Mouse (Mus musculus): Measurements from ENCODE around the gene Cdan1. TPM values are rescaled to one million over a fixed set of nuclear protein-coding genes. Genes with fewer than 3 reads are reported as not detected.
A peak's percentile ranks its signal among the peaks of the same experiment; 100 is the strongest.

The Cdan1 gene
- polyA plus RNA-seq, 1 experiment from 2014 or later = 7.8 TPM

- Histone ChIP-seq H3K36me3 (ENCODE audit: control insufficient read depth, insufficient read depth, low read length) (no peaks in the 10 kb centered on the region), H3K4me1 (ENCODE audit: control insufficient read depth, insufficient read depth, low read length) (no peaks in the 10 kb centered on the region), H3K27me3 (ENCODE audit: control insufficient read depth, insufficient read depth, low read length) (no peaks in the 10 kb centered on the region), H3K9me3 (ENCODE audit: control insufficient read depth, low read length) (no peaks in the 10 kb centered on the region), H3K9ac (replicated peaks; ENCODE audit: low read depth, low read length) (no peak overlapping the region), H3K27ac (ENCODE audit: low read depth, low read length) (no peak overlapping the region), H3K4me2 (ENCODE audit: low read depth, low read length) (no peak overlapping the region), H3K4me3 (ENCODE audit: low read depth, low read length) (no peak overlapping the region)
- WGBS = 59% methylated on average over 1 of the region's 1 CpGs
- ATAC-seq (ENCODE audit: low read depth) = no peak
Measured at GRCm38 (mm10) chr2:120826936-120827638, 22.8 kb downstream of the Cdan1 start.

- no peak overlapping the region for H3K4me2 ChIP-seq (ENCODE audit: low read depth, low read length)
- H3K36me3 ChIP-seq (ENCODE audit: control insufficient read depth, insufficient read depth, low read length) = no peaks in the 10 kb centered on the region; the same call in 1 of the 2 replicates
- no peaks in the 10 kb centered on the region for H3K9me3 ChIP-seq (ENCODE audit: control insufficient read depth, low read length)
- no peaks in the 10 kb centered on the region for H3K27me3 ChIP-seq (ENCODE audit: control insufficient read depth, insufficient read depth, low read length)
- no peak overlapping the region for H3K27ac ChIP-seq (ENCODE audit: low read depth, low read length)
- WGBS = 95% methylated on average over 2 of the region's 2 CpGs
- no peak overlapping the region for H3K4me3 ChIP-seq (ENCODE audit: low read depth, low read length)
- H3K9ac ChIP-seq (replicated peaks; ENCODE audit: low read depth, low read length) = no peak overlapping the region
- no peak for ATAC-seq (ENCODE audit: low read depth)
- no peaks in the 10 kb centered on the region for H3K4me1 ChIP-seq (ENCODE audit: control insufficient read depth, insufficient read depth, low read length)
Measured at GRCm38 (mm10) chr2:120770265-120770935, 79.5 kb downstream of the Cdan1 start.

DNA sequence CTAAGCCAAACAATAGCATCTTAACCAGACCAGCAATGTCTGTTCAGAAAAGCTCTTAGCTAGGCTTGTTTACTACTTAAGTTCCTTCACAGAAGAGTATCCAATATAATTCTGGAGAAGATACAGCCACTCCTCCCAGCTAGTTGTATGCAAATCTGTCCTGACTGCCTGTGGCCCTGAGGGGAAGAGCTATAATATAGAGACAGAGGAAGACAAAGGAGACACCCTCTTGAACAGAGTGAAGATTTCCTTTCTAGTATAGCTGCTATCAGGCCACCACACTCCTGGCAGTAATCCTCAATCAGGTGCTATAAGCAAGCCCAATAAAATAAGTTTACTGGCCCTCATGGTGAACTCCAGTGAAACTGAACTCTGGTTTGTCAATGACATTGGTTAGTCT lies 88.0 kb downstream of the Cdan1 start:
- no peak for ATAC-seq (ENCODE audit: low read depth)
- no peaks in the 10 kb centered on the region for H3K4me1 ChIP-seq (ENCODE audit: control insufficient read depth, insufficient read depth, low read length)

DNA sequence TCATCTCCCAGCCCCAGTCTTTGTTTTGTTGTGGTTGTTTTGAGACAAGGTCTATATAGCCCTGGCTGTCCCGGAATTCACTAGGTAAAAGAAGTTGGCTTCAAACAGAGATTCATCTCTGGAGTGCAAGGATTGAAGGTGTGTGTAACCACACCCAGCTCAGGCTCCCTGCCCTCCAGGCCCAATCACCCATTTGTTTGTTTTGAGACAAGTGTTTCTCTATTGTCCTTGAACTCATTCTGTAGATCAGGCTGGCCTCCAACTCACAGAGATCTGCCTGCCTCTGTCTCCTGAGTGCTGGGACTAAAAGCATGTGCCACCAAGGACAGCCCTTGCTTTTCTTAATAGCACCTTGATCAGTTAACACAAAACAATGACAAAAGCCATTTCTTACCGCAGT lies 101.9 kb downstream of the Cdan1 start:
- H3K9ac ChIP-seq (replicated peaks; ENCODE audit: low read depth, low read length) = no peak overlapping the region
- H3K4me3 ChIP-seq (ENCODE audit: low read depth, low read length) = no peak overlapping the region

More for the DNA sequence above, 88.0 kb downstream of the Cdan1 start:
- H3K27ac ChIP-seq (ENCODE audit: low read depth, low read length) = no peak overlapping the region
- no peak overlapping the region for H3K9ac ChIP-seq (replicated peaks; ENCODE audit: low read depth, low read length)
- peaks cover 13% of the 10 kb centered on the region for H3K36me3 ChIP-seq (ENCODE audit: control insufficient read depth, insufficient read depth, low read length)
- H3K4me3 ChIP-seq (ENCODE audit: low read depth, low read length) = no peak overlapping the region
- no peaks in the 10 kb centered on the region for H3K27me3 ChIP-seq (ENCODE audit: control insufficient read depth, insufficient read depth, low read length)
- no peaks in the 10 kb centered on the region for H3K9me3 ChIP-seq (ENCODE audit: control insufficient read depth, low read length)
- H3K4me2 ChIP-seq (ENCODE audit: low read depth, low read length) = no peak overlapping the region

DNA sequence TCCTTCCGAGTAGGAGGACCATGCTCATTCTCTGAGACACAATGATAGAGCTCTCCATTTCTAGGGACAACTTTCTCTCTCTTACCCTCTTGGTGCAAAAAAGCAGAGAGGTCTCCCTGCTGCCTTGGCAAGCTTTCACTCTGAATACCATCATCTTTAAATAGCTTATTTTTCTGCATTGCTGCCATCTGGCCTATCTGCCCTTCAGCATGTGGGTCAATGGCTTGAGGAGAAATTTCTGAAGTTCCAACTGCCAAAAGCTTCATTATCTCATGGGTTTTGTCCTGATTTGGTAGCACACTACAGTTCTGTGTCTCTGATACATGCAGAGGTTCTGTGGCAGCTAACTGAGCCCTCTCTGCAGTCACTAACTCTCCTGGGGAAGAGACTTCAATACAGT lies 104.4 kb downstream of the Cdan1 start:
- no peak for ATAC-seq (ENCODE audit: low read depth)
- H3K27me3 ChIP-seq (ENCODE audit: control insufficient read depth, insufficient read depth, low read length) = no peaks in the 10 kb centered on the region
- no peak overlapping the region for H3K9ac ChIP-seq (replicated peaks; ENCODE audit: low read depth, low read length)
- H3K4me2 ChIP-seq (ENCODE audit: low read depth, low read length) = no peak overlapping the region
- WGBS = 92% methylated on average over 1 of the region's 1 CpGs
- H3K36me3 ChIP-seq (ENCODE audit: control insufficient read depth, insufficient read depth, low read length) = peaks cover 38% of the 10 kb centered on the region
- no peaks in the 10 kb centered on the region for H3K9me3 ChIP-seq (ENCODE audit: control insufficient read depth, low read length)
- no peak overlapping the region for H3K27ac ChIP-seq (ENCODE audit: low read depth, low read length)
- no peak overlapping the region for H3K4me3 ChIP-seq (ENCODE audit: low read depth, low read length)
- H3K4me1 ChIP-seq (ENCODE audit: control insufficient read depth, insufficient read depth, low read length) = no peaks in the 10 kb centered on the region

More for the DNA sequence above, 101.9 kb downstream of the Cdan1 start:
- WGBS = 92% methylated on average over 2 of the region's 2 CpGs
- Histone ChIP-seq H3K4me2 (ENCODE audit: low read depth, low read length) (no peak overlapping the region), H3K27me3 (ENCODE audit: control insufficient read depth, insufficient read depth, low read length) (no peaks in the 10 kb centered on the region), H3K4me1 (ENCODE audit: control insufficient read depth, insufficient read depth, low read length) (no peaks in the 10 kb centered on the region), H3K36me3 (ENCODE audit: control insufficient read depth, insufficient read depth, low read length) (peaks cover 30% of the 10 kb centered on the region), H3K9me3 (ENCODE audit: control insufficient read depth, low read length) (no peaks in the 10 kb centered on the region), H3K27ac (ENCODE audit: low read depth, low read length) (no peak overlapping the region)
- ATAC-seq (ENCODE audit: low read depth) = no peak

- 36% methylated on average over 7 of the region's 7 CpGs for WGBS
- ATAC-seq (ENCODE audit: low read depth) = peak; percentile 7; the same call in 1 of the 2 replicates
- H3K9me3 ChIP-seq (ENCODE audit: control insufficient read depth, low read length) = no peaks in the 10 kb centered on the region
Measured at GRCm38 (mm10) chr2:120731877-120732530, 117.9 kb downstream of the Cdan1 start.

DNA sequence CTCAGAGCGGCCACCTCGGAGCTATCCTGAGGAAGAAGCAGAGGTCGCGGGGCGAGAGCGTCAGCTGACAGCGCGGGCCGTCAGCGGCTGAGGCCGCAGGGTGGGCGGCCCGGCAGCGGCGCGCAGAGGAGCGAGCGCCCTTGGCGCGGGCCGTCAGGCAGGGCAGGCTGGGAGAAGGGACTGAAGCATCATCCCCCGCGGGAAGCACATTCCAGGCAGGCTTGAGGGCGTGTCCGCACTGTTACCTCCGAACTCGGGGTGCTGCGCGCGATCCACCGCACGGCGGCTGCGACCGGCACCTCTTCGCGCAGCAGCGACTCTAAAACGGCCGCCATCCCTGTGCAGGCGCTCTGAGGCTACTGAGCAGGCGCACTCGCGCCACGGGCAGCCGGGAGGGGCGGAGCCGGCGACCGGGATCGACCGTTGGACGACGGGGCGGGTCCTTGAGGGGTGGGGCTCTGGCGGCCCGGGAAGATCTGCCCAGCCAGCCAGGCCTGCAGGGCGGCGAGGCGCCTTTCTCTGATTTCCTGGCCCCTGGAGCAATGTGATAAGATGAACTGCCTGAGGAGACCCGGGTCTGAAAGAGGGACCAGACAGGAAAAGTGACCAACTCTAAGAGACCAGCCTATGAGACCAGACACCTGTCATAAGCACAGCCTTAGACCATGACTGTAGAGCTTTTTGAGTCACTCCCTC lies 118.6 kb downstream of the Cdan1 start:
- ATAC-seq (ENCODE audit: low read depth) = peak; percentile 99
- peak overlapping the region; percentile 93 for H3K4me3 ChIP-seq (ENCODE audit: low read depth, low read length)
- peaks cover 21% of the 10 kb centered on the region for H3K36me3 ChIP-seq (ENCODE audit: control insufficient read depth, insufficient read depth, low read length)
- H3K27me3 ChIP-seq (ENCODE audit: control insufficient read depth, insufficient read depth, low read length) = no peaks in the 10 kb centered on the region
- peaks cover 25% of the 10 kb centered on the region for H3K4me1 ChIP-seq (ENCODE audit: control insufficient read depth, insufficient read depth, low read length)
- no peaks in the 10 kb centered on the region for H3K9me3 ChIP-seq (ENCODE audit: control insufficient read depth, low read length)
- peak overlapping the region; percentile 99 for H3K4me2 ChIP-seq (ENCODE audit: low read depth, low read length)
- H3K9ac ChIP-seq (replicated peaks; ENCODE audit: low read depth, low read length) = peak overlapping the region; percentile 86
- H3K27ac ChIP-seq (ENCODE audit: low read depth, low read length) = peak overlapping the region; percentile 84
- under 1% methylated on average over 55 of the region's 61 CpGs for WGBS

More at GRCm38 (mm10) chr2:120731877-120732530, 117.9 kb downstream of the Cdan1 start:
- H3K4me2 ChIP-seq (ENCODE audit: low read depth, low read length) = peak overlapping the region; percentile 99
- H3K27me3 ChIP-seq (ENCODE audit: control insufficient read depth, insufficient read depth, low read length) = no peaks in the 10 kb centered on the region
- peaks cover 25% of the 10 kb centered on the region for H3K4me1 ChIP-seq (ENCODE audit: control insufficient read depth, insufficient read depth, low read length)
- H3K36me3 ChIP-seq (ENCODE audit: control insufficient read depth, insufficient read depth, low read length) = peaks cover 16% of the 10 kb centered on the region
- H3K9ac ChIP-seq (replicated peaks; ENCODE audit: low read depth, low read length) = no peak overlapping the region; the same call in 1 of the 2 replicates
- H3K4me3 ChIP-seq (ENCODE audit: low read depth, low read length) = peak overlapping the region; percentile 93
- H3K27ac ChIP-seq (ENCODE audit: low read depth, low read length) = peak overlapping the region; percentile 84; the same call in 1 of the 2 replicates

DNA sequence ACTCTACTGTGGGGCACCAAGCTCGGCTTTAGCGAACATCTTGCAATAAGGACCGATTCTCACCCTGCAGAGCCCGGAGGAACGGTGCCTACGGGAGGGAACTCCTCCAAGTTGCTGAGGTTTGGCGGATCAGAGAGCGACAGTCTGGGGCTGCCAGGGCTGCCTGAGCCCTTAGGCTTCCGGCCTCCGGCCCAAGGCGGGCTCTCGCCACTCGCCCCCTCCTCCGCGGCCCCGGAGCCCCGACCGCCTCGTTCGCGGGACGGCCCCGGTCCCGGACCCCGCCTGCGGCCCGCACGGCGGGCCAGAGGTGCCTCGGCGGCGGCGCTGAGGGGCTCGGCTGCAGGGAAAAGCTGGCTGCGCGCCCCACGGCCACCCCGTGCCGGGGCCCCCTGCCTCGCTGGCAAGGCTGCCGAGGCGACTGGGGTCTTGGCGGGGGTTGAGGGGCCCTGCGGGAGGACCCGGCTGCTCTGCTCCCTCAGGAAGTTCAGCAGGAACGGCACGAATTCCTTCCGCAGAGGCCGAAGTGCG lies 119.2 kb downstream of the Cdan1 start:
- Histone ChIP-seq H3K9me3 (ENCODE audit: control insufficient read depth, low read length) (no peaks in the 10 kb centered on the region), H3K4me2 (ENCODE audit: low read depth, low read length) (peak overlapping the region; percentile 99), H3K27ac (ENCODE audit: low read depth, low read length) (peak overlapping the region; percentile 84), H3K4me3 (ENCODE audit: low read depth, low read length) (peak overlapping the region; percentile 93), H3K36me3 (ENCODE audit: control insufficient read depth, insufficient read depth, low read length) (peaks cover 27% of the 10 kb centered on the region), H3K9ac (replicated peaks; ENCODE audit: low read depth, low read length) (peak overlapping the region; percentile 86), H3K27me3 (ENCODE audit: control insufficient read depth, insufficient read depth, low read length) (no peaks in the 10 kb centered on the region), H3K4me1 (ENCODE audit: control insufficient read depth, insufficient read depth, low read length) (peaks cover 25% of the 10 kb centered on the region)
- WGBS = under 1% methylated on average over 49 of the region's 50 CpGs
- ATAC-seq (ENCODE audit: low read depth) = peak; percentile 61

Measured in neural tube, embryonic 14.5 days (tissue).